Mouse (Mus musculus) mouse trophoblast stem cell (cell line): ENCODE results near the gene Trf.

Source experiments
- in situ Hi-C, 2 experiments: fragments of 300-500 bp; cut with MseI, MboI; formaldehyde crosslinking; loops; 2 replicates in 1 of 2; 3 replicates in 1 of 2; pipeline ENCODE4 v1.15.1; 2025

Gene Trf

DNA sequence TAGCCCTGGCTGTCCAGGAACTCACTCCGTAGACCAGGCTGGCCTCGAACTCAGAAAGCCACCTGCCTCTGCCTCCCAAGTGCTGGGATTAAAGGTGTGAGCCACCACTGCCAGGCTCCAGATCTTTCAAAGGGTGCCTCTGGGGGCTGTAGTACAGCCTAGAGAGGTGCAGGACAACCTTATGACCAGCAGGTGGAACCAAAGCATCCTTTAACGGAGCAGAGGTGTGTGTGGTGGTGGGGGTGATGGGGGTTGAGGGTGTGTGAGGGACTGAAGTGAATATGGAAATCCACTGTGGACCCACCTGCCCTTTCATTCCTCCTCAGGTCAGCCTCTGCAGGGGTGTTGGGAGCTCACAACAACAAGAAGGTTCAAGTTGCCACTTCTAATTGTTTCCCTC is 4.8 kb downstream of the Trf start:
- in situ Hi-C loops, result loop anchor here (5.0 to 10.0 kb wide), 3 partner anchors 59 to 77 kb away; no protein-coding TSS in a partner anchor

DNA sequence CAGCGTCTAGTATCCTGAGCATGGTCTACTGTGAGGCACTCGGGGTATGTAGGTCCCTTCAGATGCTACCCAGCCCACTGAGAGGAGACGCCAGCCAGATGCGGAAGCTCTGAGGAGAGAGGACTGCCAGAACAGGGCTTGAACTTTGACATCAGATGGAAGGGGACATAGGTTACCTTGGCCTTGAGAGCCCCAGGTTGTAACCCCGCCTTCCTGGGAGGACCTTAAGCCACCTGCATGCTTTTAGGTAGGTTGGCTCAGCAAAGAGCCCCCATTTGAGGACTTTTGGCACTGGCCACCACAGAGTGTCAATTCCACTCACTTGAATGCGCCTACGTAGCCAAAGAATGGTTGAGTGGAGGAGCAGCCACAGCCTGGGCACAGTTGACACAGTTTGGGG is 5.5 kb downstream of the Trf start:
- in situ Hi-C loops, result loop anchor here (5.0 to 10.0 kb wide), 3 partner anchors 60 to 78 kb away; no protein-coding TSS in a partner anchor

DNA sequence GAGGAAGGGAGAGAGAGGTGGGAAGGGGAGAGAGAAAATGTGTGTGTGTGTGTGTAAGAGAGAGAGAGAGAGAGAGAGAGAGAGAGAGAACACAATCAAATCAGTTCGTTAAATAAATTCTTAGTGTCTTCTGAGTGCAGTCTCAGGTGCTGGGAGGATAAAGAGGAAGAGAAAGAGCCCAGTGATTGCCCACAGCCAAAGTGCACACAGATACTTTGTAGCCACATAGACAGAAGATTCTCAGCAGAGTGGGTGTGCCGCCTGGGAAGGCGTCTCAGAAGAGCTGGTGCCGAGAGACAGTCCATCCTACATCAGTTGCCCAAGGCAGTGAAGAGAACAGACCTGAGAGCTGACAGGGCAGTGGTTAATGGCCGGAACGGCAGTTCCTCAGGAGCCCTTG is 16.0 kb downstream of the Trf start:
- in situ Hi-C loops, result no loop called here

DNA sequence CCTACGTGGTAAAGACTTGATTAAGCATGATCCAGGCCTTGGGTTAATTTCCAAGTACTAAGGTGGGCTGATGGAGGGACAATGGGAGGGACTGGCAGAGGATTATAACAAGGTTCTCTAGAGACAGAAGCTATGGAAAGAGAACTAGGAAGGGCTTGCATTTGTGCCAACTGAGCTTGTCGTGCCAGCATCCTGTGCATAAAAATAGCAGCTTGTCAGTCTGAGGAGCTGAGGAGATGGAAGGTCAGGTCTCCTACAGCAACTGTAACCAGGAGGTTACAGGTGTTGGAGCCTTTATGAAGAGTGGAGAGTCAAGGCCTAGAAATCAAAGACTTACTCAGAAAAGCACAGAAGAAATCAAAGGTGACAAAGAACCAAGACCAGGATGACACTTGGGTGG is 16.6 kb downstream of the Trf start:
- in situ Hi-C loops, result no loop called here

DNA sequence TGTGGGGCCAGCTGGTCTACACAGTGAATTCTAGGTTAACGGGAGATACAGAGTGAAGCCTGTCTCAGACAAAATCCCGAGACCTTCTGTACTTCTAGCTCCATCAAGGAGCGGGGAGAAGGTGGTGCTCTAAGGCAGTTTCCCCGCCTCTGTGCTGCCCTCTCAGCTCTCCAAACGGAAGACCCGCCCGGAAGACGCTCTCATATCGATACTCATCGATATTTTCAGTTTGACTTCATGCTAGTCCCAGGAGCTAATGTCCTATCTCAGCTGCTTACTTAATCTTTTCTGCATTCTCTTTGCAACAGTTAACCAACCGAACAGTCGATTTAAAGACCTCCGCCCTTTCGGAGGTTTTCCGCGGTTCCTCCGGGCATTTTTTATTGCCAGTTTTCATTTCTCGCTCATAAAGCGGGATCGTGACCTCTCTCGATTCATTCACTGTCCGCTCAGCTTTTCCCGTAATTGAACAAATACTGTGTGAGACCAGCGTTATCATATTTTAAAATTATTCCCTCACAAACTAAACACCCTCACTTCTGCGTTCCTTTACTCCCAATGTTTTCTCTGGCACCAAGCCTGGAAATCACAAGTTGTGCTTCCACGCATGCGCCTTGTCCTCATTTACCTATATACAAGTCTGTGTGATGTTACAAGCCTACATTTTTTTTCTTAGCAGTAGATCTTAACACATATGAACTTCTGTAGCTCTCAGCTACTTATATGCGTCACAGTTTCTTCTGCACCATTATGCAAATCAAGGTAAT is 17.4 kb downstream of the Trf start:
- in situ Hi-C loops, result no loop called here

DNA sequence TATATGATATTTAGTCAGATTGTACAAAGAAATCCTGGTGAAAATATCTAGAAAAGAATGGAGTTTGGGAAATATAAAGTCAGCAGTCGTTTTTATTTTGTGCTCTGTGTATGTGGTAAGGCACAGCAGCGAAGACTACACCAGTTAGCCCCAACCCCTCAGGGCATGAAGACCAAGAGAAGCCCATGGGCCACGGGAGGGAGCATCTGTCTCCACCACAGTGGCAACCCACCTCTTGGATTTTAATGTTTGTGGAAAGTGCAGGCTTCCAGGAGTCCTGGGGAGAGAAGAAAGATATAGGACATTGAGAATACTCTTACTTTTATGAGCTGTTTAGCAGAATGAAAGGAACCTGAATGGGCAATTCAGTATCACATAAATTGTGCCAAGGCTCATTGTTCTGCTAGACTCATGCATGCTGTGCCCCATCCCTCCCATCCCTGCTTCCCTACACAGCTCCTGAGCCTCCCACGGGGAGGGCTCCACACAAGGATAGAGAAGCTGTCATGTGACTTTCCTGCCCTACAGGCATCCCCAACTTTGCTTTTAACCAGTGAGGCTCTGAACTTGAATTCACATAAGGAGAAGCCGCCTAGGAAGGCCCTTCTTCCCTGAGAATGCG is 21.3 kb downstream of the Trf start:
- in situ Hi-C loops, result no loop called here

DNA sequence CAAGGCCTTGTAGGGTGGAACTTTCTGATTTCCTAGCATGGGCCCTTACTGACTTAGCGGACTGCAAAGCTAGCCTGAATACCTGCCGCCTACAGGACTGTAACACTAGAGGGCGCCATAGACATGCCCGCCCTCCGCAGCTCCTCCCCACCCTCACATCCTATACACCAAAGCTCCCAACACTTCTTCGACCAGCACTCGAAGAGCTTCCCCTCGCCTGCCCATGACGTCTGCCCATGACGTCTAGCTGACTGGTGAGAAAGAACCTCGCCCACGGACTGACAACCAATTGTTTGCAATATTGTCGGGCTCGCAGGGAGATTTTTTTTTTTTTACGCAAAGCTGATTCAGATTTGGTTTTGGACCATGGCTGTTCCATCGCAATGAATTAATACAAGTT is 22.4 kb downstream of the Trf start:
- in situ Hi-C loops, result no loop called here

DNA sequence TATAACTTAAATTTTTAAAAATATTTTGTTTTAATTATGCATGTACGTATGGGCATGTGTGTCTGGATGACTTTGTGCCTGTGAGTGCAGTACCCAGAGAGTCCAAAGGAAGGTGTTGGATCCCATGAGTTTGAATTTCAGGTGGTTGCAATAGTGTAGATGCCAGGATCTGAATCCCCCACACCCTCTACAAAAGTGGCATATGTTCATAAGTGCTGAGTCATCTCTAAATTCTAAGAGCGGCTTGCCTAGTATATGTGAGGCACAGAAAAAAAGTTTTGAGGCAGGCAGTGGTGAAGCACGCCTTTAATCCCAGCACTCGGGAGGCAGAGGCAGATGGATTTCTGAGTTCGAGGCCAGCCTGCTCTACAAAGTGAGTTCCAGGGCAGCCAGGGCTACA is 24.5 kb downstream of the Trf start:
- in situ Hi-C loops, result no loop called here

DNA sequence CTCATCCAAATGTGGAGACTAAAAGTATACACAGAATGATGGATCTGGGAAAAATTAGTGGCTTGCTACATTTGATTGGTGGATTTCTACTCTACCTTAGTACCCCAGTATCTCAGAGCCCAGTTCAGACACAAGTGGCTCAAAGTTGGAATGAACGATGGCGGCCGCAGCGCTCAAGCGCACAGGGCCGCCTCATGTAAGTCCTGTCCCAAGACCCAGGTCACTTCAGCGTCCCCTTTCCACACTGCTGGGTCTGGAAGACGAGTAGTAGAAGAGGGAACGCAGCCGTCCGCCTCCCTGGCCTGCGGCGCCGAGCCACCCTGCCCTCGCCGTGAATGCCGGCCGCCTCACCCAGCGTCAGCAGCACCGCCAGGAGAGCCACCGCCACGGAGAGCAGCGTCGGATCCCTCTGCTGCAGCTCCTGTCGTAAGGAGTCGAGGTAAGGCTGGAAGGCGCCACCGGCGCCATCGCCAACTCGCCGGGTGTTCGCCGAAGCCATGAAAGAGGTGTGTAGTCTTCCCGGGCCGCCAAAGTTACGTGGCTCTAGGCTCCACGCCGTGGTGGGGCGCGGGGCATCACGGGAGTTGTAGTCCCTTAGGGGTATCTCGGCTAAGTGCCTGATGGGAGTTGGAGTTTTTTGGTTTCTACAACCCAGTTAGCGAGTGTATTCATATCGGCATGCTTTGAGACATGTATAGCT is 28.5 kb downstream of the Trf start, which contains the start of gene Srprb:
Gene Srprb, minus strand, starts transcription at position 577 of the 700 bp plus-strand sequence.
- in situ Hi-C loops, result no loop called here

DNA sequence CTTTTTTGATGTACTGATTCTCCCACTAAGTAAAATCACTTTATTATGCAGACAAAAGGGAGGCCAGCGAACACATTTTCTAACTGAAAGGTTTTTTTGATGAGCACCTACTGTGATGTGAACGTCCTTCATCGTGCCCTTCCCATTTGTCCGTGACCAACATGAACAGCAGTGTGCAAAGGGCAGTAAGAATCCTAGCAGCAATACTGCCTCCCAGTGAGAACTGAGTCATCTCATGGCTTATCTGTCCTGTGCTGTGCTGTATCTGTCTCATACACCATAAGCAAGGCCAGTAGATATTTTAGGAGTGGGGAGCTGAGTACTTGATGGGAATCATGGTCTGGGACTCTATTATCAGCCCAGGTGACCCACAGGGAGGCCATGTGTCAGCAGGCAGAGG is 41.8 kb downstream of the Trf start:
- in situ Hi-C loops, result no loop called here

DNA sequence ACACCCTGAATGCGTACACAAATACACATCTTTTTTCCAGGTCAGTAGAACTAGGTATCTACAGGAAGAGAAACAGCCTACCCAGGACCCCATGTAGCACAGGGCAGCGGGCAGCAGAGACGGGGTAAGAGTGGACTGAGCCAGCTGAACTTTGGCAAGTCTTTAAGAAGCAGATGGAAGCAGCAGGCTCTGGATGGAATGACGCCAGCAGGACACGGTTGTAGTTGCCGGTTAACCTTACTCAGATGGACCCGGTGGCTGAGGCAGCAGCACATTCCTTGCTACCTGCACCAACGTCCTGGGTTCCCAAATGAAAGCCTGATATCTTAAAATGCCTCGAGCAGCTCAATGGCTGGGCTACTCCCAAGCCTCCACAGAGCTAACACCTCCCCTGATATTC is 43.5 kb downstream of the Trf start:
- in situ Hi-C loops, result no loop called here

DNA sequence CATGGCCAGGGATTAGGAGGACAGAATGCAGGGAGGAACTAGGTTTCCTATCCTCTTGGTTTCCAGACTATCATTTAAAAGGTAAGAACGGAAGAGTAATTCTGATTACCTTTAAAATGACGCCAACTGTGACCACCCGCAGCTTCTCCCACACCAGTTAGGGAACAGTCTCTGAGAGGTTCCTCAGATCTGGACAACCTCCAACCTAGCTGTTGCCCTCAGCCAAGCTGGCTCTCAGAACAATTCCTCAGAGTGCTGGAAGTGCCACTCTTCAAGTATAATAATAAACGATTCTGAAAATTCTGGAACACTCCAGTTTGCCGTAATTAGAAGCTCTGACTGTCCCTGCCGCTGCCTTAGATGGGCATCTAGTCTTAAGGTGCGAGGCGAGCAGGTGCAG is 44.3 kb downstream of the Trf start:
- in situ Hi-C loops, result no loop called here

DNA sequence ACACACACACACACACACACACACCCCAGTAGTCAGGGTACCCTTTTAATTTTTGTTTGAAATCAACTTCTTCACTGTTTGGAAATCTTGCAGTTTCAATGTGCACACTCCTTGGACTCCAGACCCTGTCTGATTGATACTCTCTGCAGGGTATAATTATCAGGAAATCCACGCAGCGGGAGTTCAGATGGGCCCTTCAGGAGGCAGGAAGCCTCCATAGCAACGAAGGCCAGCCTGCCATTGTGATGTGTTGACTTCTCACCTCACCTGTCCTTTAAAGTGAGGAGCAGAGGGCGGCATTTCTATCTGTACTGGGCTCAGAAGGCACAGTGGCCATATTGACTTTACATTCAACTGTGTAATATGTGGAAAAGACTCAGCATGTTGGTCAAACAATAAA is 45.4 kb downstream of the Trf start:
- in situ Hi-C loops, result no loop called here

DNA sequence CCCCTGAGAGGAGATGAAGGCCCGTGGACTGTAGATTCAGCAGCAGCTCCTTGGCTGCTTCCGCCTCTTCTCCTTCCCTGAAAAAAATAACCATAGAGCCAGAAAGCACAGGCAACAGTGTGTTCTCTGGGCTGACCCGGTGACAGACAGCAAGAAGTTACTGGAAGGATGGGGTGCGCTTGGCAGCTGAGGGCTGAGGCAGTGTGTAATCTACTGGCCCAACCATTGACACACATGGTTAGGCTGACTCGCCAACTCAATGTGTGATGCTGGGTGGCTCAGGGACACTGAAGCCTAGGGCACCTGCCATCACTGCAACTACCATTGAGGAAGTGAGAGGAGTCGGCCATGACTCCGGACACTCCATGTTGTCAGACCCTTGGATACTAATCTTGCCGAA is 48.4 kb downstream of the Trf start:
- in situ Hi-C loops, result no loop called here

DNA sequence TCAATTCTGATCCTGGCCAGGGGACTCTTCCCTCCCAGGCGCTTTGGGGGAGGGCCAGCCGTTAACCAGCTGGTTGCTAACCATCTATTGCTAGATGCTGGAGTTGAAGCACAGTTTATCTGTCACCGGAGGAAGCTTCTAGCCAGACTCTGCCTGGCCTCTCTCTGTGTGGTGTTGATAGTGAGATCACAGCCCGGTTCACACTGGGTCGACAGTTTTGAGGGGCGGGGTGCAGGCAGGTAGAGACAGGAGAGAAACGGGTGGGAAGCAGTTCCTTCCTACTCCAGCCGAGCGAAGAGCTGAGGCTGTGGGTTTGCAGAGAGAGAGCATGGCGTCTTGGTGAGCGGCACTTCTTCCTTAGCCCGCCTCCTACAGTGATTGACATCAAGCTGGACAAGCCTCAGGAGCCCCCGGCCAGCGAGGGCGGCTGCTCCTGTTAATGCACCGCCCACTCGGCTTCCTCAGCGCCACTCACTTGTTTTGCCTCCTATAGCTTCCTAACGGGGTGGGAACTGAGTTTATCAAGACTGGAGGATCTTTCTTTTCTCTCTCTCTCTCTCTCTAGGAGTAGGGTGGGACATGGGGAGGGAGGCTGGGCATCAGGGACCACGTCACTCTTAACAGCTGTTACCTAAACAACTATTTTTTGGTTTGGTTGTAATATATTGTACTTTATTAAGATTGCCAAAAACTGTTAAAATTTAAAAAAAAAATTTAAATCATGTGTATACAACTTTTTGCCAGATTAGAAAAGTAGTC is 49.3 kb downstream of the Trf start:
- in situ Hi-C loops, result no loop called here

DNA sequence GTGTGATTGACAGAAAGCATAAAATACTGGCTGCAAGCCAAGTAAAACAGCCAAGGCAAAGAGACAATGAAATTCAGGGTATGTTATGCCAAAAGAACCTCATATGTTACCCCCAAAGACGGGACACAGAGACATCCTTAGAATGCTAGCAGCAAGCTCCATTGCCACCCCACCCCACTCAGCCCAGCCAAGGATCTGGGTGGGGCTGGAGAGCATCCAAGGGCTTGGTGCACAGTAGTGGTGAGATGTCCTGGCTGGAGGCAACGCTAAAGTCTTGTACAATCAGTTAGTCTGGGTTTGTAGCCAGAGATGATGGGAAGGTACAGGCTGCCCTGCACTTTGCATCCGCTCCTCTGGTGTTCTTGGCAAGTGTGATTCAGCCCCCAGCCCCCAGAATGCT is 49.9 kb downstream of the Trf start:
- in situ Hi-C loops, result no loop called here

DNA sequence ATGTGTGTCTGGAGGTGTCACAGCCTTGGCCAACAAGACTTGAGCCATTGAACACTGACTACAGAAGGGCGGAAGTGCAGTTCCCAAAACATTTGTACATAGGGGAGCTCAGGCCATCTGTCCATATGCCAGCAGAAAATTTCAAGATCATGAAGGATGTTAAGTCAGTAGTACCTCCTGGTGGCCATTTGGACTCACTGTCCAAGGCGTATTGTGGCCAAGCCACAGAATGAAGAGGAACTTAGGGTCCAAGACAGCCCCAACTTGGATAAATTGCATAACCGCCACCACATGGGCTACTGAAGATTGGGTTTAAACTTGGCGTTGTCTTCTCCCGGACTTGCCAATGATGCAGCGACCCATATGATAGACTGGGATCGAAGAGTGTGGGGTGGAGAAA is 54.6 kb downstream of the Trf start:
- in situ Hi-C loops, result loop anchor here in 1 of 2 experiments (5.0 kb wide), 1 partner anchor 83 kb away; no protein-coding TSS in a partner anchor

DNA sequence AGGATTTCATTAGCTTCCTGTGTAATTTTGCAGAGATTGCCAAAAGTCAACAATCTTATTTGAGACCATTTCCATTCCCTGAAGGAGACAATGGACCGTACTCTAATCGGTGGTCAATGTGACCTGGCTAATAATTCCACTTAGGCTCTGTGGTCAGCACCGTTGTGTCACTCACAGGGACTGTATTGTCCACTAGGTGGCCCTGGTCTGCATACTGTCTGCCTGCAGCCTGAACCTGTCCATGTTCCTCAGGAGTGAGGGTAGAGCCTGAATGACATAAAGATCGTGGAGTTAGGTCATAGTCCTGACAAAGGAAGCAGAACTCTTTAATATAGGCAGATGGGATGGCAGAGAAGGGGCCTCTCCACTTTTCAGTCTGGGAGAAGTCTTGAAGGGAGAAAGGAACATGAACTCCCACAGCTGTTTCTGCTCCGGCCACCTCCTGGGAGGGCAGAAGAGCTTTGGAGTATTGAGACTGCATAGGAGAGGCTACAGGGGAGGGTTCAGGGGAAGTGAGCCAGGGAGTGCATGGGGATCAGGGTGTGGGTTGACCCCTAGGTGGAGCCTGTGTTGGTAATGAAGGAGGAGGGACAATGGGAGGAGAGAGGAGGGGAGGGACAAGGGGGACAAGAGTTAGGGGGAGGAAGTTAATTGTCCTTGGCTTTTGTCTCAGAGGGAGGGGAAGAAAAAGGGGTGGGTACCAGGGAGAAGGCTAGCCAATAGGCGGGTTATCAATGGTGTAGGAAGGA is 55.3 kb downstream of the Trf start:
- in situ Hi-C loops, result loop anchor here in 1 of 2 experiments (5.0 kb wide), 1 partner anchor 83 kb away; no protein-coding TSS in a partner anchor

DNA sequence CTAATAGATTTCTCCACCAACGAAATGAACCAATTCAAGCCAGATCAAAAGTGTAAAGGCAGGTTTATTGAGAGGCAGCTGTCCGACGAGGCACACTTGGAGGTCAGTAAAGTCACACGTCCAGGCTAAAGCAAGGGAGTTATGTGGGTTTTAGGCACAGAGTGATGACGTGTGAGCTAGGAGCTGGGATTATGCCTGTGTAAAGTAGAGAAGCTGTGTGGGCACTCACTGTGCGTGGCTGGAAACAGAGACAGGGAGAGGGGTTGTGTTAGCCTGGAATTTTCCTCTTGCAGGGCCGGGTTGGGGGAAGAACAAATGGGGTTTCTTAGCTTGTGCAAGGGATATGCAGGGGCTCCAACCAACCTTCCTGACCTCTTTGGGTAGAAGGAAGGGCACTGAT is 61.5 kb downstream of the Trf start:
- in situ Hi-C loops, result no loop called here

DNA sequence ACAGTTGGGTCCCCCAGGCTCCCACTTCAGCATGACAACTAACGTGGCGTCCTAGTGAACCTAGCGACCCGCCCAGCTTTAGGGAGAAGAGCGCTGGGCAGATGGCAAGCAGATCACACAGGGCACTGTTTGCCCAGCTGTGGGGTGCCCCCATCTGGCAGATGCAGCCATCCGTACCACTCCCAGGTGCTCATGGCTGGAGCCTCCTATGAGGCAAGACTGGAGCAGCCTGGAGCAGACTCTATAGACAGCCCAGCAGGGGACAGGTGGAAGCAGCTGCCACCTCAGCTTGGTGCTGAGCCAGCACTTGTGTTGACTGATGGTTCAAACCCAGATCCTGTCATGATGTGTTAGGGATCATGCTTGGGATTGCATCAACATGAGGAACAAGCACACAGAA is 62.2 kb downstream of the Trf start:
- in situ Hi-C loops, result no loop called here

DNA sequence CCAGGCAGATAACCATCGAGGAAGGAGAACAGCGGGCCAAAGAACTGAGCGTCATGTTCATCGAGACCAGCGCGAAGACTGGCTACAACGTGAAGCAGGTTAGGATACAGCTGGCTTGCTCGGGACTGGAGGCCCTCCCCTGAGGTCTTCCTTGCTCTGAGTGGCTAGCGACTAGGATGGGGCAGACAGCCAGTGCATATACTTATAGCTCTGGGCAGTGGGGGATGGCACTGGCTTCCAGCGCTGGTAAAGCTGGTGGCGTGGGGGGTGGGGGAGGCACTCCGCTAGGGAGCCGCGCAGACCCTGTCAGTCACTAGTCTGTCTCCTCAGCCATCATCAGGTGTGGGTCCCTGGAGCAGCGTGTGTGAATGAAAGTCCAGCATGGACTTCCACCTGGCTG is 66.4 kb downstream of the Trf start:
- in situ Hi-C loops, result no loop called here
